In genomic region chr16:44058745-44059144, GRCm38 (mm10) we compare ENCODE assay signal across 8 mouse cellular contexts. TPM values are rescaled to one million over a fixed set of nuclear protein-coding genes. Genes with fewer than 3 reads are reported as not detected.
DNase-seq lines count a peak whose midpoint lies in the region; ATAC-seq and TF ChIP-seq lines count a peak whose summit lies in the region.

No protein-coding gene starts in this region.

- WGBS in forebrain, embryonic 10.5 days = 33% methylated on average over 10 of the region's 10 CpGs
- 30% methylated on average over 10 of the region's 10 CpGs for WGBS in forebrain, embryonic 12.5 days

- H3K4me2 ChIP-seq in forebrain, embryonic 12.5 days = no peak overlapping the region

- in situ Hi-C loops in Patski (cut with MboI; ENCODE audit: low pct_unique_long_range_greater_than_20kb) = loop anchor here (5.0 to 25.0 kb wide), 3 partner anchors 166 to 1896 kb away; no protein-coding TSS in a partner anchor

- no peaks in the 10 kb centered on the region for H3K9me3 ChIP-seq in forebrain, embryonic 10.5 days
- H3K9me3 ChIP-seq in forebrain, embryonic 12.5 days = no peaks in the 10 kb centered on the region

- peaks cover 4% of the 10 kb centered on the region; the same call in 1 of the 2 replicates for H3K4me1 ChIP-seq in forebrain, embryonic 10.5 days
- no peaks in the 10 kb centered on the region for H3K4me1 ChIP-seq in forebrain, embryonic 12.5 days

- CTCF ChIA-PET in Patski (lab: Charles Lee) = interaction anchor here (0.6 to 1.8 kb wide), 18 partner anchors 12 to 324 kb away, joined by 3 to 9 read pairs (median 3); no protein-coding TSS in a partner anchor

- H3K9ac ChIP-seq in forebrain, embryonic 12.5 days = no peak overlapping the region

- intact Hi-C loops in gastrocnemius, adult 2 months (cut with DNase I) = no loop called here

- no peak overlapping the region for H3K27ac ChIP-seq in forebrain, embryonic 10.5 days
- no peak overlapping the region for H3K27ac ChIP-seq in forebrain, embryonic 12.5 days
- no peak overlapping the region for H3K27ac ChIP-seq in gastrocnemius, adult 2 months
- H3K27ac ChIP-seq in layer of hippocampus, adult 2 months = peak overlapping the region; percentile 56; the same call in 1 of the 2 replicates

- H3K36me3 ChIP-seq in forebrain, embryonic 10.5 days (replicated peaks) = no peaks in the 10 kb centered on the region
- no peaks in the 10 kb centered on the region for H3K36me3 ChIP-seq in forebrain, embryonic 12.5 days (replicated peaks)

- TF ChIP-seq CTCF in Patski (IDR thresholded peaks at IDR 0.05) = peak; percentile 92
- TF ChIP-seq CTCF in gastrocnemius, adult 2 months (IDR thresholded peaks at IDR 0.05) = peak; percentile 93
- peak; percentile 97 for TF ChIP-seq CTCF in layer of hippocampus, adult 2 months (conservative IDR thresholded peaks at IDR 0.05)

- no peak for ATAC-seq in forebrain, embryonic 12.5 days (ENCODE audit: low FRiP score)
- ATAC-seq in Patski = no peak

- no peak overlapping the region for H3K4me3 ChIP-seq in forebrain, embryonic 10.5 days
- H3K4me3 ChIP-seq in forebrain, embryonic 12.5 days (replicated peaks) = no peak overlapping the region
- H3K4me3 ChIP-seq in gastrocnemius, adult 2 months = peak overlapping the region; percentile 40
- peak overlapping the region; percentile 25; the same call in 1 of the 2 replicates for H3K4me3 ChIP-seq in layer of hippocampus, adult 2 months

- POLR2A ChIA-PET in Patski (lab: Charles Lee) = no interaction called here

- H3K27me3 ChIP-seq in forebrain, embryonic 10.5 days (ENCODE audit: poor library complexity, severe bottlenecking) = no peaks in the 10 kb centered on the region
- no peaks in the 10 kb centered on the region for H3K27me3 ChIP-seq in forebrain, embryonic 12.5 days
- no peaks in the 10 kb centered on the region for H3K27me3 ChIP-seq in Patski

- peak; percentile 64 for DNase-seq in forebrain, embryonic 10.5 days (ENCODE audit: extremely low spot score, low spot score)
- no peak for DNase-seq in Patski (ENCODE audit: low read depth, low spot score)
- DNase-seq in cerebellum, postnatal 14 days = peak; percentile 88 to 91
- peak; percentile 58 for DNase-seq in gastrocnemius, adult 2 months
- peak; percentile 83 to 88 for DNase-seq in layer of hippocampus, adult 2 months (ENCODE audit: low spot score in 2 of 2)
- peak; percentile 84 for DNase-seq in lung, postnatal 14 days
- DNase-seq in skeletal muscle tissue, adult 2 months (ENCODE audit: low read depth, low spot score) = peak; percentile 33

RNA-seq across cellular contexts. Expression of gene Gramd1c, which starts 4.4 kb away (rescaled TPM):
- 1.7 and 2.5 TPM in 2 replicates for polyA plus RNA-seq in forebrain, embryonic 10.5 days (2016; fragmentation: Nextera tagmentation; extraction: Ambion mirVana)
- polyA plus RNA-seq in forebrain, embryonic 12.5 days (2016; fragmentation: Nextera tagmentation; extraction: Ambion mirVana) = 3.8 and 3.9 TPM in 2 replicates
- polyA plus RNA-seq in Patski (2021) = 2.7 TPM
- total RNA-seq in gastrocnemius, adult 2 months (2021) = under 1 TPM; 0.18 to 0.42 TPM
- 1 to 10 TPM; 4.6 to 5.1 TPM for total RNA-seq in layer of hippocampus, adult 2 months (2021)

Comparison
In these comparisons a context has a peak if more than half of its experiments do, and no peak if none do; other contexts are left out.
1. H3K4me3 ChIP-seq: peak in gastrocnemius, adult 2 months (single experiment) and layer of hippocampus, adult 2 months (single experiment); none in forebrain, embryonic 10.5 days (single experiment) and forebrain, embryonic 12.5 days (single experiment).
2. Peak in every context shown above with its lines, with median percentiles within 50 percentile points of each other: CTCF ChIP-seq.